Mouse (Mus musculus) G1E (cell line): ENCODE data around the gene Htra3. TPM values are rescaled to one million over a fixed set of nuclear protein-coding genes. Genes with fewer than 3 reads are reported as not detected.

Source experiments
- ATAC-seq: 2 replicates; pipeline ENCODE4 v1.8.0; 2016; ENCODE audit warnings: mild to moderate bottlenecking; ENCODE audit not compliant: insufficient number of reproducible peaks, poor library complexity, low FRiP score, severe bottlenecking; ENCODE audit errors: extremely low read depth
- DNase-seq: peaks from one replicate; pipeline ENCODE4 v3.0.0; 2012; ENCODE audit warnings: low spot score
- H3K27me3 ChIP-seq: 2 replicates; pipeline ENCODE4 v1.6.1; 2012; ENCODE audit warnings: mild to moderate bottlenecking, low read length, inconsistent platforms; ENCODE audit not compliant: insufficient read depth
- H3K36me3 ChIP-seq: replicated peaks from 2 replicates; pipeline ENCODE3; 2012; ENCODE audit warnings: mild to moderate bottlenecking, inconsistent platforms
- H3K4me1 ChIP-seq: 2 replicates; pipeline ENCODE4 v1.6.1; 2012; ENCODE audit warnings: low read depth, low read length, inconsistent platforms, mixed read lengths; ENCODE audit not compliant: insufficient read depth
- H3K4me3 ChIP-seq: 2 replicates; pipeline ENCODE4 v1.5.1; 2012; ENCODE audit warnings: low read depth, mild to moderate bottlenecking, inconsistent platforms, low read length, moderate library complexity, mixed read lengths
- H3K9me3 ChIP-seq: replicated peaks from 2 replicates; pipeline ENCODE4 v1.6.1; 2012; ENCODE audit warnings: inconsistent platforms
- CTCF ChIP-seq: IDR thresholded peaks from 2 replicates; pipeline ENCODE4 v1.5.1; 2012; ENCODE audit warnings: low read depth, low read length, inconsistent platforms, mixed read lengths
- GATA1 ChIP-seq: IDR thresholded peaks from 2 replicates; pipeline ENCODE4 v1.6.1; 2012; ENCODE audit warnings: borderline replicate concordance, low read length, inconsistent platforms, mixed read lengths
- GATA2 ChIP-seq: IDR thresholded peaks from 2 replicates; pipeline ENCODE4 v1.6.1; 2012; ENCODE audit warnings: low read depth, low read length, inconsistent platforms, borderline replicate concordance
- POLR2AphosphoS5 ChIP-seq: IDR thresholded peaks from 2 replicates; pipeline ENCODE4 v1.6.1; 2012; ENCODE audit warnings: low read depth, low read length, inconsistent platforms; ENCODE audit not compliant: insufficient replicate concordance
- TAL1 ChIP-seq: conservative IDR thresholded peaks from 2 replicates; pipeline ENCODE4 v1.6.1; 2012; ENCODE audit warnings: low read depth, low read length, inconsistent platforms, mixed read lengths
- polyA plus RNA-seq: library from polyadenylated mRNA; stranded (reverse); fragments of >175 nt; gene quantifications from 2 replicates; pipeline ENCODE4 v1.2.3, GENCODE M21; 2012
- total RNA-seq, 2 experiments: library from RNA; stranded (forward) in 1 of 2; stranded (reverse) in 1 of 2; fragments of 200-1000 nt in 1 of 2; fragments of >200 nt in 1 of 2; fragmentation: Nextera tagmentation in 1 of 2; gene quantifications; 2 replicates each; pipeline ENCODE4 v1.2.3; 2014 to 2017

Htra3 gene
- total and polyA plus RNA-seq, 3 experiments, result not detected

GRCm38 (mm10) chr5:35676964-35677363, 2.6 kb downstream of the Htra3 start:
- no peak overlapping the region for H3K4me3 ChIP-seq
- H3K27me3 ChIP-seq, result no peaks in the 10 kb centered on the region; the same call in 1 of the 2 replicates
- DNase-seq (no peak), ATAC-seq (no peak)
- no peaks in the 10 kb centered on the region for H3K4me1 ChIP-seq
- H3K9me3 ChIP-seq, result no peaks in the 10 kb centered on the region
- no peaks in the 10 kb centered on the region for H3K36me3 ChIP-seq
- TF ChIP-seq CTCF (no peak), TAL1 (no peak), GATA1 (no peak), POLR2AphosphoS5 (no peak)

DNA sequence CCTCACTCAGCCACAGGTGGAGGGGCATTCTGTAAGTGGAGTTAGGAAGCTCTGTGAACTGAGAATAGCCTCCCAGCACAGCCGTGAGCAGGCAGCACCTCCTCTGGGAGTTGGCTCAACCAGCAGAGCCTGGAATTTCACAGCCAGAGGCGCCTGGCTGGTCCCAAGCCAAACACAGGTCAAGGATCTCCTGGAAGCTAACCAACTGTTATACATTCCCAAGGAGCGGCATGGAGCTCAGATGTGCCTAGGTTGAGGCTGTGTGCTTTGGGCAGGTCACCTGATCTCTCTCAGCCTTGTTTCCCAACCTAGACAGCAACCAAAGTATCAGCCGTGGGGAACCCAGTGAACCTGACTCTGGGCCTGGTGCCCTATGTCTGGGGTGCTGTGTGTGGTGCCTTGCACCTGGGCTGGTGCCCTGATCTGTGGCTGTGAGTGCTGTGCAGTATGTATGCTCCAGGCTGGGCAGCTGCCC, 5.5 kb downstream of the Htra3 start:
- Histone ChIP-seq H3K27me3 (peaks cover 3% of the 10 kb centered on the region; the same call in 1 of the 2 replicates), H3K36me3 (no peaks in the 10 kb centered on the region), H3K4me1 (no peaks in the 10 kb centered on the region), H3K4me3 (no peak overlapping the region), H3K9me3 (no peaks in the 10 kb centered on the region)
- no peak for ATAC-seq
- TF ChIP-seq POLR2AphosphoS5 (no peak), GATA2 (no peak), CTCF (no peak), GATA1 (no peak), TAL1 (no peak)
- DNase-seq, result no peak

GRCm38 (mm10) chr5:35673086-35673485, 6.5 kb downstream of the Htra3 start:
- H3K27me3 ChIP-seq, result peaks cover 3% of the 10 kb centered on the region; the same call in 1 of the 2 replicates
- DNase-seq, result no peak
- peak; percentile 8; the same call in 1 of the 2 replicates for ATAC-seq
- no peaks in the 10 kb centered on the region for H3K36me3 ChIP-seq
- H3K9me3 ChIP-seq, result no peaks in the 10 kb centered on the region
- no peak for TF ChIP-seq GATA1
- TF ChIP-seq TAL1, result no peak
- no peak for TF ChIP-seq CTCF
- H3K4me1 ChIP-seq, result no peaks in the 10 kb centered on the region
- no peak overlapping the region for H3K4me3 ChIP-seq

- Histone ChIP-seq H3K4me1 (no peaks in the 10 kb centered on the region), H3K27me3 (peaks cover 3% of the 10 kb centered on the region; the same call in 1 of the 2 replicates), H3K36me3 (no peaks in the 10 kb centered on the region), H3K9me3 (no peaks in the 10 kb centered on the region), H3K4me3 (no peak overlapping the region)
- DNase-seq (no peak), ATAC-seq (no peak)
- TF ChIP-seq CTCF (no peak), GATA1 (no peak), TAL1 (no peak), POLR2AphosphoS5 (no peak), GATA2 (no peak)
These were observed 7.0 kb downstream of the Htra3 start for GRCm38 (mm10) chr5:35672581-35672980.

GRCm38 (mm10) chr5:35671474-35671891, 8.1 kb downstream of the Htra3 start:
- H3K4me1 ChIP-seq, result no peaks in the 10 kb centered on the region
- H3K36me3 ChIP-seq, result no peaks in the 10 kb centered on the region
- no peak for ATAC-seq
- peaks cover 3% of the 10 kb centered on the region; the same call in 1 of the 2 replicates for H3K27me3 ChIP-seq
- DNase-seq, result no peak
- H3K9me3 ChIP-seq, result no peaks in the 10 kb centered on the region
- H3K4me3 ChIP-seq, result no peak overlapping the region
- TF ChIP-seq CTCF (no peak), POLR2AphosphoS5 (no peak), GATA2 (no peak)

GRCm38 (mm10) chr5:35670412-35670801, 9.2 kb downstream of the Htra3 start:
- H3K9me3 ChIP-seq, result no peaks in the 10 kb centered on the region
- no peak for ATAC-seq
- H3K36me3 ChIP-seq, result no peaks in the 10 kb centered on the region
- no peak for DNase-seq
- no peak overlapping the region for H3K4me3 ChIP-seq
- no peaks in the 10 kb centered on the region for H3K4me1 ChIP-seq
- peaks cover 3% of the 10 kb centered on the region; the same call in 1 of the 2 replicates for H3K27me3 ChIP-seq
- TF ChIP-seq GATA2 (no peak), TAL1 (no peak), POLR2AphosphoS5 (no peak), GATA1 (no peak), CTCF (no peak)
